Mouse (Mus musculus): ENCODE measurements around the gene Dbx1.

Gene Dbx1

DNA sequence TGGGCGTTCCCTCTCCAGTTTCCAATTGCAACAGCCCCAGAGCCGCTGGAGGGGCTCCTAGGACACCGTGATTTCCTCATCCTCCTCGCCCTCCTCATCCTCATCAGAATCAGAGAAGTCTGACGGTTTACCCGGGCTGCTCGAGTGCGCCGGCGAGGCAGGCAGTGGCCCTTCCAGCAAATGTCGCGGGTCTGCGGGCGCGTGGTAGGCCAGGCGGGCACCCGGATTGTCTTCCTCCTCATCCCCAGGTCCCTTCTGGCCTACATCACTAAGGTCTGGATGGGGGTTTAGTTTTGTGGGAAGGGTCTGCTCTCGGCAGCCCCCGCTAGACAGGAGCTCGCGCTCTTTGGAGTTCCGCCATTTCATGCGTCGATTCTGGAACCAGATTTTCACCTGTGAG, 4.3 kb downstream of the Dbx1 start:
- no peak for DNase-seq

DNA sequence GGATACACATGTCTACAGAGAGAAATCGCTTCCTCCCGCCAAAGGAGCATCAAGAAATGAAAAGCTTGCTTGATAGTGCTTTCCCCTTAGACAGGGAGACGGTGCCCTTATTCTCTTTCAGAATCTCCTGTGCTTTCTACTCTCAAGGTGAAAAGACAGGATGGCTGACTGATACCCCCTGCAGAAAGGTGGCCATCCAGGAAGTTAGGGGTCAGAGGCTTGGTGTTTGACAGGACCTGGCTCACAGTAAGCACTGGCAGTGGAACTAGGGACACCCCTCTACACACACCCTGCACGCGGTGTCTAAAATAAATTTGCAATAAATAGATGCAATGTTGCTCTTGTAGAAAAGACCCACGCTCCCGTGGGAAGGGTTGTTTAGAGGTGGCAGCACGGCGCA, 4.8 kb downstream of the Dbx1 start:
- DNase-seq: no peak

DNA sequence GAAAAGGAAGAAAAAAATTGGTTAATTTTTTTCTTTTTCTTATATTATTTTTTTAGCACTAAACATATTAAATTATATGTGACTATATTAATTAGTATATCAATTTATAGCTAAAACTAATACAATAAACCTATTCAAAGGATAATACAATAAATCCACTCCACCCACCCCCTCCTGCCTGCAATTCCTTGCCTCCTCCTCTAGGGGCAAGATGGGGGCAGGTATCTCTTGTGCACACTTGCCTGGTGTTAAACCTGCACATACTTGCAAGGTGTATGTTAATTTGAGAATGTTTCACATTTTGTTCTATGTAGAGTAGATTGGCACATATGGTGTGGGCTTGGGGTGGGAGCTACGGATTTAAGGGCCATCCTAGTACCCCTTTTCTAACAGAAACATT, 16.5 kb downstream of the Dbx1 start:
- no peak for DNase-seq

DNA sequence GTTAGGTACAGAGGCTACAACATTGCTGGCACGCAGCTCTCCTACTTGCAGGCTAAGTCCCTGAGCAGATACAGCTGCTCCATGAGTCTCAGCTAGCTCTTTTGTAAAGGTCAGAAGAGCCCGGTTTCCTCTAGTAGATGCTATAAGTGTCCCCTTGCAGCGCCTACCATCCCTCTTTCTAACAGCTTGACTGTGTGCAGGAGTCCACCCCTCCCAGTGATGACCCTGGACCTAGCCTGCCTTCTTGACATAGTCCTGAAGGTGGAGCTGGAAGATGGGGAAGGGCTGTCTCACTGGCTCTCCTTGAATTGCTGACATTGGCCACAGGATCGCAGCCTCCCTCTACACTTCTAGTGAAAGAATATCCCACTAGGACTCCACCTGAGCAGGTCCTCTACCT, 19.6 kb downstream of the Dbx1 start:
- no peak for DNase-seq

DNA sequence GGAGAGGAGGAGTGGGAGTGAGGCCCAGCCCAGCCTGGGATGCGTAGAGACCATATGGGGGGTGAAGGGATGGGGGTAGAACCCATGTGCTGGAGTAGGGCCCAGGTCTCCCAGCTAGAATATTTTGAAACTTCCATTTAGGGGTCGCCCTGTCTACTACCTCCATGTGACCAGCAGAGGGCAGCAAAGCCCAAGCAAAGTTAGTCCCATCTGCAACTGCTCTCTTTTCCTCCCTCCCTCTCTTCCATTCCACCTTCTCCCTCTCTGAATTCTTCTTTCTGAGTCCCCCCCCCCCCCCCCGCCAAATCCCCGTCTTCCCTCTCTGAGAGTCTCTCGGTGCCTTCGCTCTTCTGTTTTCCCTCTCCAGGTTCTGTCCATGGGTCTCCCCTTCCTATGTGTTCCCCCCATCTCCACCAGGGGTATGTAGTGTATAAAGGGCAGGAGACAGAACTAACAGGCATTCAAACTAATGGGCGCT, 20.4 kb downstream of the Dbx1 start:
- peak; percentile 49 for DNase-seq

DNA sequence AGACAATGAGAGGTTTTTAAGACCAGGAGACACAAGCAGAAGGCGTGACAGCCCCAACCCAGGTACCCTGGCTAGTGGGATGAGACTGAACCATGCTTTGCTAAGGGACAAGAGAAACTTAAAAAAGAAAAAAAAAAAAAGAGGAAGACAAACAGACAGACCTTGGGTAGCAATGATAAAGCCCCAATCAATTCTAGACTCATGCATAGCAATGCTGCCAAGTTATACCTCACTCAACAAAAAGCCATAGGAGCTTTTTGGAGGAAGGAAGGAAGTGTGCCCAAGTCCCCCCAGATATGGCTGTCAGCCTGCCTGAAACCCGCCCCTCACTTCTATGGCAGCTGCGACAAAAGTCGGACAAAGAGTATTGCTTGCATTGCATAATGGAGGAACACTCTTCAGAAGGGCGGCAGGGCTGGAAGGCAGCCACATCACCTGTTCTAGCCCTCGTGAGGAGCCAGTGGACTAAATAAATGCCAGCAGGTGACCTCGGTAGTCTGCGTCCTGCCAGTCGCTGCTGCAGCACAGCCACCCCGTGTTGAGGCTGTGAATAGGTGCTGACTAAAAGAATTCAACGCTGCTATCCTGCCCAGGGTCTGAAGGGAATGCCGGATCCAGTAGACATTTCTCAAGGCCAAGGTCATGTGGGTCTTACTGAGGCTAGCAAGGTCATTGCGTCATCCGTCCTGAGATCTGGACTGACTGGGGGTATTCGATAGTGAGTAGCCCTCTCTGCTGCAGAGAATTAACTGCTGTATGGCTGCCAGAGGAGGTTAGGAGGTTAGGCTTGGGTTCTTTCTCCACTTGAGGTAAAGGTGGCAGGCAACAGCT, 31.5 kb downstream of the Dbx1 start:
- peak; percentile 4 for DNase-seq

DNA sequence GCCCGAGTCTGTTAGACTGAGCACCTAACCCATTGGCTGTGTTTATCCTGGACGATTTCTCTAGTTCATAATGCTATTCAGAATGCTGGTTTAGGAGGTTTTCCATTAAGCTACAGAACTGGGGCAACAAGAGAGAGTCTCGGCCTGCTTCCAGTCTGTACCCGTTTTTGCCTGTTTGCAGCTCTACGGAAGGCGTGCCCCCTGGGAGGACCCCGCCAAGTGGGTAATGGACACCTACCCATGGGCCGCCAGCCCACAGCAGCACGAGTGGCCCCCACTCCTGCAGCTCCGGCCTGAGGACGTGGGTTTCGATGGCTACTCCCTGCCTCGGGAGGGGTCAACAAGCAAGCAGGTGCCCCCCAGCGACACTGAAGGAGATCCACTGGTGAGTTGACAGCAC, 32.4 kb downstream of the Dbx1 start:
- DNase-seq: no peak

DNA sequence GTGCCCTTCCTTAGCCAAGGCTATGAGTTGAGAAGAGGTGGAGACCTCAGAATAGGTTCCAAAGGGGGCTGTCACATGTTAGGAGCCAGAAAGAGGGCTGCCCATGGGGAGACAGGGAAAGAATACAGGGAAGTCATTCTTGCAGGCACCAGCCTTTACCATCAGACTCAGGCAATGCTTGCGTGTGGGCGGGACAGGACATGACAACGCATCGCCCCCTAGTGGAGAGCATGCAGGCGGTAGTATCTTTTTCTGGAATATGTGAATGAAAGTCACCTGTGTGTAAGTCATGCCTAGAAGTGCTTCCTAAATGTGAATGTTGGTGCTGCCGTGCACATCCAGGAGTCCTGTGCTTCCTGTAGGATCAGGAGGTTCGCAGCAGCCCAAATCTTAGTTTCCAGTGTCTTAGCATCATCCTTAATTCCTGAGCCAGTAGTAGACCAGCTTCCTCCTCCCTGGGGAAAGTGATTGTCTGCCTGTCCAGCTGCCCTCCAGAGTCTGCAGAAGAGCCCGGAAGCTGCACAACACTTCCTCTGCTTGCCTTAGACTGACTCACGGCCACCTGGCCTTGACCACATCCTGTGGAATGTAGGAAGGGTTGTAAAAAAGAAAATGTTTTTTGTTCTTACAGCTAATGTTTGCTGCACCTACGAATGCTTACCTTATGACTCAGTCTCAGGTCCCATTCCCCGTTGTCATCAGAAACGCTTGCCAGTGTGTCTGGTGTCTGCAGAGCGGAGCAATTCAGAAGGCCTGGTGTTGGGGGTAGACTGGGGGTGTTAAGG, 35.3 kb downstream of the Dbx1 start:
- peak; percentile 62 for DNase-seq

DNA sequence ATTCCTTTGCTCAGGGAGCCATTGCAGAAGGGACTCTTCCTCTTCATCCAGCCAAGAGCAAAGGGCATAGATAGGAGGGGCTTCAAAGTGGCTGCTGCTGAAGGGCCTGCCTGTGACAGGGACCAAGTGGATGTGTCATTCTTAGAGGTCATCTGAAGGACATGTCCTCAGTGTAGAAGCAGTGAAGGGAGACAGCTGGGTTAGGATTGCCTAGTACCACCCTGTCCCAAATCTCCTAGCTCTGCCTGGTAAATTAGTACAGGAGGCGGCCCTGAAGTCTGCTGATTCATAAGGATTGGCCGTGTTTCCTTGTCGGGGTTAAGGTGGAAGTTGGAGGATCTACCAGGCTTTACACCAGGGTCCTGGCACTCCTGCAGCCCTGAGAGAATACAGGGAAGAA, 36.7 kb downstream of the Dbx1 start:
- no peak for DNase-seq

DNA sequence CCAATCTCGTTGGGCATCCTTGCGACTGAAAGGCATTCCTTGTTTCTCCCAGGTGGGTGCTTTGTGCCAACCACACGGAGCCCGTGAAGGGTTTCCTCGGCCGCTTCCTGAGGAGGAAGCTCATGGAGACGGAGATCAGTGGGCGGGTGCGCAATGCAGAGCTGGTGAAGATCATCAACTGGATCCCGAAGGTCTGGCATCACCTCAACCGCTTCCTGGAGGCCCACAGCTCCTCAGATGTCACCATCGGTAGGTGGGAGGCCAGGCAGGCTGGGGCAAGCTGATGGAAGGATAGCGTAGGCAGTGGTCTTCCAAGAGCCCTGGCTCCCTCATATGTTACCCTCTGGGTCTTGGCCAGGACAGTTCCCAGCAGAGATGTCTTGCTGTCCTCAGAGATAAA, 38.4 kb downstream of the Dbx1 start:
- DNase-seq: no peak

DNA sequence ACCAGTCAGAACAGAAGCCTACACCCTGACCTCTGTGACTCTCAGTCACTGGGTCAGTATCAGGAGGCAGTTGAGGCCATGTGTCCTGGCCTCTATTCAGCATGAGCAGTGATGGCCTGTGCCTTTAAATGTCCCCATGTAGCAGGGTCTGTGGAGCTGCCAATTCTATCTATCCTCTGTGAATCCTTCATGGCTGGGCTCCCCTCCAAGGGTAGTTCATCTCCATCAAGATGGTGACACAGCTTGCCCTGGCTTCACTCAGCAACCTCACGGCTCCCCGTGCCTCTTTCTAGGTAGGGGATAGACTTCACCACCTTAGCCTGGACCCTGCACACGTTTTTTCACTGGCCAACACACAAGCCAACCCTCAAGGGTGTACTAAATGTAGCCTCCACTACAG, 38.9 kb downstream of the Dbx1 start:
- DNase-seq: peak; percentile 42

DNA sequence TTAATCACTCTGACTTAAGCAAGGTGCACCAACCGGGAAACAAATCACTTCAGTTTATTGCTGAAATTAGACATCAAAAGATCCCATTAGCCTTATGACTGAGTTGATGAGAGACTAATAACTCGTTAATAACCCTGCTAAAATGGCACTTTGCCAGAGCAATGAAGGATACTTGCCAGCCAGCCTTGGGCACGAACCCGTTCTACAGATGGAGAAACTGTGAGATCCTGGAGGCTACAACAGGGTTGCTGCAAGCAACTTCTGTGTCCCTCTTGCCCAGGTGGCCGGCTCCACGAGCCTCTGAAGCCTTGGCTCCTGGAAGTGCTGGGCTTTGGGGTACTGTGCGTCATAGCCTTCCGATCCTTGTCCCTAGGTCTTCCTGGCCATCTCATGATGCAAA, 47.0 kb downstream of the Dbx1 start:
- DNase-seq: peak; percentile 71

DNA sequence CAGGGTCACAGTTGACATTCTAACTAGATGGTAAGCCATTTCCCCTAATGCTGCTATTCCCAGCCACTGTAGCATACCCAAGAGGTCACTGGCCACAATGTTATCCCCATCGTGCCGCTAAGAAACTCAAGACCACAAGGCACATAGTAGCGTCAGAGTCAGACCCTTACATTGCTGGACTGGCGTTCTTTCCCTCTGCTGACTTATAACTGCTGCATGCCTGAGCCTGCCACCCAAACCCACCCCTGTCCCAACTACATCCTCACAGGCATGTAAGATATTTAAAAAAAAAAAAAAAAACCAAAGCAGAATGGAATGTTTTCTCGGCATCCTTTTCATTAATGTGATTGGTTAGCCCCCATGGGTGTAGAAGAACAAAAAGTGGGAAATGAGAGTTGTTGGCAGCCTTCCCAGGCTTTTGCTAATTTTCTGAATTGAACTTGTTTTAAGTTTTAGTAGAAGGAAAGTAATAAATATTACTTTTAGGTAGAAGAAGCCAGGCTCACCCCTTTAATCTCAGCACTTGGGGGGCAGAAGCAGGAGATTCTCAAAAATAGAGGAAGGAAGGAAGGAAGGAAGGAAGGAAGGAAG, 50.0 kb downstream of the Dbx1 start:
- DNase-seq: no peak

DNA sequence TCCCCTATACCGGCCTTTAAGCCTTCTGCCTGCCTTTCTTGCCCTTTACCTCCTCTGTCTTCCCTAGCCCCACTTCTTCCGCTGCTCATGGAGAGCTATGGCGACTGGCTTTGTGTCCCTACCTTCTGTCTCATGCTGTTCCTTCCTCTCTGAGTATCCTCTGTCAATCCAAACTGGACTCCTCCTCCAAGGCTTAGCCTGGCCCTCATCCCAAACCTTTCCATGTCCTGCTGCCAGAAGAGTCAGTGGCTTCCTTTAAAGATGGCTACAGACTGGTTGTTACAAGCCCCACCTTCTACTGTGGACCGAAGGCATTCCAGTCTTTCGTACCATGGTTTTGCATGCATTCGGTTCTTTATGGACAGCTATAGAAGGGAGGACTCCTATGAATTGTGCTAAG, 53.5 kb downstream of the Dbx1 start:
- DNase-seq: no peak

DNA sequence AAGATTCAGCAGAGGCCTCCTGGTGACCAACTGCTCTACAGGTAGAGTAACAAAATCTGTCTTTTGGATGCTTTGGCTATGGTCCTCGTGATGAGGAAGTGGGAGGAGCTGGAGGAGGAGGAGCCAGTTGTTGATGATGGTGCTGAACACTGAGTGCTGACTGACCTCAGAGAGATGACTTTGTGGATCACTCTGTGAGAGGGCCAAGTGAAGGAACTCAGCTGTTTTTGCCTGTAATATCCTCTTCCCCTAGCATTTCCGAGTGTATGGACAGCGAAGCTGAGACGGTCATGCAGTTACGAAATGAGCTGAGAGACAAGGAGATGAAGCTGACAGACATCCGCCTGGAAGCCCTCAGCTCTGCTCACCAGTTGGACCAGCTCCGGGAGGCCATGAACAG, 54.1 kb downstream of the Dbx1 start:
- no peak for DNase-seq

DNA sequence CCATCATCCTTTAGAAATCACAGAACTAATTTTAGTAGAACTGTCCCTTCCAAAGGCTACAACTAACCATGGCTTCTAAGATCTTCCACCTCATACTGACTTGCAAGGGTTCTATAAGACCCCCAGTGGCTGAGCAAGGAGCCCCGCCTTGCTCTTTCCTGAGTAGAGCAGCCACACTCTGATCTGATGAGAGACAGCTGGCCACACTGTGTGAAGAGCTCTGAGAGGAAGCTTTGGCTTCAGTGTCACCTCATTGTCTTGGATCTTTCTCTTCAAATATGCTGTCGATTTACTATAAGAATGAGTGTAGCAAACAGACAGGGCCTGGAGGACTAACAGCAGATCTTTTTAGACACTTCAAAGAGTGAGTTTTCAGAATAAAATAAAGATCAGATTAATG, 54.7 kb downstream of the Dbx1 start:
- DNase-seq: no peak

Data from cerebellum, adult 9-10 months (tissue).